Mouse (Mus musculus): ENCODE results near the gene Apoa1.

Gene Apoa1

DNA sequence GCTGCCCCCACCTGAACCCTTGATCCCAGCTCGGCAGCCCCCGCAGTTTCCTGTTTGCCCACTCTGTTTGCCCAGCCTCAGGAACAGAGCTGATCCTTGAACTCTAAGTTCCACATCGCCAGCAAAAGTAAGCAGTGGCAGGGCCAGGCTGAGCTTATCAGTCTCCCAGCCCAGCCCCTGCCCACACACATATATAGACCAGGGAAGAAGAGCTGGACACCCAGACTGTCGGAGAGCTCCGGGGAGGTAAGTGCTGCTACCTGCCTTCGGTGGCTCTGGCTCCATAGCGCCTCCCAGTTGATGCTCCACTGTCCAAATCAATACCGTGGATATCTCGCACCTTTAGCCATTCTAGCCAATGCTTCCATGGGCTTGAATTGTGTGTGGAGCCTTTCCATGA lies at the start of gene Apoa1:
Apoa1 (plus strand) TSS at position 90 of the 400 bp plus-strand sequence.
- no peak for DNase-seq (ENCODE audit: low spot score)

GRCm38 (mm10) chr9:46178595-46178994 lies 49.8 kb upstream of the Apoa1 start:
- DNase-seq (ENCODE audit: low spot score) = no peak

DNA sequence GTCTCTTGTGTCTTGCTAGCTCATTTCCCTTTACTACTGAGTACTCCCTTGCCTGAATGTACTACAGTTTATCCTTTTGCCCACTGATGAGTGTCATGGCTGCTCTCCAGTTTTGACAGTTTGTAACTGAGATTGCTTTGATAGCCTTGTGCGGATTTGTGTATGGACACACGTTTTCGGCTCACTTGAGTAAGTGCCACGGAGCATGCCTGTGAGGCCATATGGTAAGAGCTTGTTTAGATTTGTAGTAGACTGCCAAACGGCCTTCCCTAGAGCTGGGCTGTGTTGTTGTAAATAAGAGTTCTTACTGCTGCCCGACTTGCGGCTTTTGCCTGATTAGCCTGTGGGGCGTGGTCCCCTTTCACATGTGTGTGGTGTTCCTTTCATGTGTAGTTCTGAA lies 47.1 kb upstream of the Apoa1 start:
- DNase-seq (ENCODE audit: low spot score) = no peak

- DNase-seq (ENCODE audit: low spot score) = no peak
Observed at GRCm38 (mm10) chr9:46184542-46184941, 43.8 kb upstream of the Apoa1 start.

- no peak for DNase-seq (ENCODE audit: low spot score)
Observed at GRCm38 (mm10) chr9:46185191-46185590, 43.2 kb upstream of the Apoa1 start.

DNA sequence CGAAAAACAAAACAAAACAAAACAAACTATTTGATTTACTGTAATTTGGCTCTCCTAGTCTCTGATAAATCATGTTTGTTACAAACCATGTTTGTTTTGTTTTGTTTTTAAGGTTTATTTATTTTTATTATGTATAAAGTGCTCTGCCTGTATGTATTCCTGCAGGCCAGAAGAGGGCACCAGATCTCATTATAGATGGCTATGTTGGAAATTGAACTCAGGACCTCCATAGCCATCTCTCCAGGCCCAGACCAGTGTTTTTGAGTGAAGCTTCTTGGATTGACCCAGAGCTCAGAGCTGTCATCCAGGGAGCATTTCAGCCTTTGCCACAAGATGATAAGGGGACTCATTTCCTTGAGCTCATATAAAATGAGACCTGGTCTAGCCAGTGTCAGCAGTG lies 42.0 kb upstream of the Apoa1 start:
- no peak for DNase-seq (ENCODE audit: low spot score)

DNA sequence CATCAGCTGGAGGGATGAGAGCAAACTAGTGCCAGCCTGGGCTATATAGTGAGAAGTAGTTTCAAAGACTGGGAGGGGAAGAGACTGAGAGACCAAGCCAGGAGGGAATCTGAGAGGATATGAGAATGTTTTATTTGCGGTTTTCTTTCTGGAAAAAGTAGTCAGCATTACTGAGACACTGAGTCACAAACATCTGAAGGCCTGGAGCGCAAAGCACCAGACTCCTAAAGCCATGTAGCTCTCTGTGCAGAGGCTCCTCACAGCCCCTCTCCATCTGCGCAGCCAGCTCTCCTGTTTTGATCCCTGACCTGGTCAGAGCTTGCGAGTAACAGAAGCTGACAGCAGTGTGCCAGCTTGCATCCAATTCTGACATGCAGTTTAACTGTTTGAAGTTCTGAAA lies 40.0 kb upstream of the Apoa1 start:
- no peak for DNase-seq (ENCODE audit: low spot score)

- no peak for DNase-seq (ENCODE audit: low spot score)
Observed at GRCm38 (mm10) chr9:46188956-46189355, 39.4 kb upstream of the Apoa1 start.

DNA sequence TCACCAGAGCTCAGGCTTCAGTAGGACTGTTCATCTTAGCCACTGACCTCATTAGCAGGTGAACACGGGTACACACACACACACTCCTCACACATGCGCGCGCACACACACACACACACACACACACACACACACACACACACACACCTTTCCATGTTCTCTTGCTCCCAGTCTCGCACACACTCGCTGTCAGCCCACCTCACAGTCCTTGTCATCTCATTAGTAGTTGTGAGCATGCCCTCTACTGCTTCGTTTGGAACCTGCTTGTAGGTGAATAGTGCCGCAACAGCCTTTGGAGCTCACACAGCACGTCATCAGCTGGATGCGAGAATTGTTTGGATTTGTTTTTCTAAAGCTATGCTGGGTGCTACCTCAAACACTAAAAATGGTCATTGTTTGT lies 39.0 kb upstream of the Apoa1 start:
- DNase-seq (ENCODE audit: low spot score) = no peak

DNA sequence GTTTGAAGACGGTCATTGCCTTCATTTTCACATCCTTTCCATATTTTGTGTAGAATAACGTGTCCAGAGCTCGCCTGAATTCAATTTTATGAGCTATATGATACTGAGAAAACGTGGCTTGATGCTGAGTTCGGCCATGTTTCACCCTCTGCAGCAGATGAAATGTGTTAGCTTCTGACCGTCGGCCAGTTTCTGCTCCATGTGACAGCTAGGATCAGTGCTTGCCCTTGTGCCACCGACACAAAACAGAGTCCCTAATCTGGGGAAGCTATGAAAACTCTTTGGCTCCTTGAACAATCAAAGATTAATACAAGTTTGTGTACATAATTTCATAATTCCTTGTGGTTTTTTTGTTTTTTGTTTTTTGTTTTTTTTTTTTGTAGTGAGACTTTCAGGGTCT lies 37.1 kb upstream of the Apoa1 start:
- no peak for DNase-seq (ENCODE audit: low spot score)

- peak; percentile 43 for DNase-seq (ENCODE audit: low spot score)
Observed at GRCm38 (mm10) chr9:46191644-46192043, 36.7 kb upstream of the Apoa1 start.

GRCm38 (mm10) chr9:46192642-46193041 lies 35.7 kb upstream of the Apoa1 start:
- DNase-seq (ENCODE audit: low spot score) = no peak

DNA sequence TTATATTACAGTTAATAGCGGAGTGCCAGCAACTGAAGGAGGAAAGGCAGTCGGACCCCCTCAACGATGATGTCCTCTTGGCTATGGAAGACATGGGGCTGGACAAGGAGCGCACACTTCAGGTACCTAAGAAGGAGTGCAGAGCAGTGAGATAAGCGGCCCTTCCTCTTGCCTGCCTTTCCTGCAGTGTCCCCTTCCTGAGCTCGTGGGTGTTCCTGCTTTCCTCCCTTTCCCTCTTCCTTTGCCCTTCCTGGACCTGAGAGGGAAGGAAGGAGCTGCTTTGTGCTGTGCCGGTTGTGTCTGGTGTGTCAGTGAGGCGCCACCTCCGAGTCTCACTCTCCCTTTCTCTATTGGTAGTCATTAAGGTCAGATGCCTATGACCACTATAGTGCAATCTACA lies 33.6 kb upstream of the Apoa1 start:
- DNase-seq (ENCODE audit: low spot score) = no peak

- no peak for DNase-seq (ENCODE audit: low spot score)
Observed at GRCm38 (mm10) chr9:46196699-46197169, 31.6 kb upstream of the Apoa1 start.

GRCm38 (mm10) chr9:46198461-46198860 lies 29.9 kb upstream of the Apoa1 start:
- no peak for DNase-seq (ENCODE audit: low spot score)

DNA sequence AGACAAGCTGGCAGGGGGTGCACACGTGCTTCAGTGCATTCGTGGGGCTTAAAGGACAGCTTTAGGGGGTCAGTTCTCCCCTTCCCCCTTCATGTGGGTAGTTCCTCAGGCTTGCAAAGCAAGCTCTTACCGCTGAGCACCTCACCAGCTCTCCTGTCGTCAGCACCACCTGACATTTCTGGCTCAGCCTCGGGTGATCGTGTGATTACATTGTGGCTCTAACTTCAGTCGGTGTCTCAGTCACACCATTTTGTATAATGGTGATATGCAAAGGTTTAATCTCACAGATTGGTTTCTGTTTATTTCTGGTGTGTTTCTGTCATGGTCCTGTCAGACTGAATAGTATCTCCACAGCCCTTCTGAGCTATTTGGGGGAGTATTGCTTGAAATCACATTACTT lies 29.4 kb upstream of the Apoa1 start:
- no peak for DNase-seq (ENCODE audit: low spot score)

DNA sequence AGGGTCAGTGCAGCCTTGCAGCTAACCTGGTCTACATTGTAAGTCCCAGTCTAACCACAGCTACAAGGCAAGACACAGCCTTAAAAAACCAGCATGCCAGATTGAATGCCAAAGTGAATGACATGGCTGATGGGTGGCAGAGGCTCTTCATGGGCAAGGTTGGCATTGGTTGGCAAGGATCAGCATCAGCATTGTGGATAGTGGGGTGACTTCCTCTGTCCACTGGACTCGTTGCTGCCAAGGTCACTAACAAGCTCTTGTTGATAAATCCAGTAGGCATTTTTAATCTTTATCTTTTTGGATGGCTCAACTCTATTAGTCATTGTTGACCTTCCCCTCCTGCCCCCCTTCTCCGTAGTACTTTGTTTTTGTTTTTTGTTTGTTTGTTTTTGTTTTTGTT lies 28.8 kb upstream of the Apoa1 start:
- no peak for DNase-seq (ENCODE audit: low spot score)

DNA sequence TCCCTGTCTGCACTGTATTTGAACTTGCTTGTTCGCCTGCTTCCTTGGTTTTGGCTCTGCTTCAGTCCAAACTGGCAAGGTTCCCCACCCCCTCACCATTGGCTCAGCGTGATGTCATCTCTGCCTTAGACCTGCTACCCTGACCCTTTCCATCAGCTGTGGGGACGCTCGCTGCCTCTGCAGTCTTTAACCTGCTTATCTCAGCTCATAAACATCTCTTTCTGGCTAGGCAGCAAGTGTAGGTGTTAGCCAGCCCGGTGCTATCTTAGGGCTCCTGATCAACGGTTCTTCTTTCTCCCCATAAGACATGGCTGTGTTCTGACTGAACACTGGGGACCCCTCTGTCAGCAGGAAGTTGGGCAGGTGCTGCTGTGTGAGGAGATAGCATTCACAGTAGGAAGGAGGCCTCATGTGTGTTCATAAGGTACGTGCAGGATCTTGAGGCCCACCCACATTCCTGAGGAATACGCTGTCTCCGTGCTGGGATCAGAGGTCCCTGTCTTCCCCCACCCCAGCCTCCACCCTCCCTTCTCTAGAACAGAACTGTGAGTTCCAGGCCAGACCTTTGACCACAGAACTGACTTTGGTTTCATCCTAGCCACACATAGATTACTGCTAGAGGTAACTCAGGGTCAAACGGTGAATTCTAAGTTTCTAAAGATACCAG lies 21.4 kb upstream of the Apoa1 start:
- DNase-seq (ENCODE audit: low spot score) = no peak

DNA sequence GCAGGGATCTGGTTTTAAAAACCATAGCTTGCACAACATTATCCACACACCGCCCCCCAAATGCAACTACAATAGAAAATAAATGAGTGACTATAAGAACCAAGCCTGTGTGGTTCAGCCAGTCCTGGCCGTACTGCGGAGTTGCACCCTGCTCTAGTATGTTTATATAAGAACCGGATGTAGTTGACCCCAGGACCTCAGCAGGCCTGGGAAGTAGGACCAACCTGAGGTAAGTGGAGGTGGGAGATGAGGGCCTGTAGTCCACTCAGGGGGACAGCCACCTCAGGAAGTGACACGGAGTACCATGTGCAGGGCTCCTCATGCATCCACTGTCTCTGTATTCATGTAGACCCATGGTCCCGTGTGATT lies 20.9 kb upstream of the Apoa1 start:
- no peak for DNase-seq (ENCODE audit: low spot score)

DNA sequence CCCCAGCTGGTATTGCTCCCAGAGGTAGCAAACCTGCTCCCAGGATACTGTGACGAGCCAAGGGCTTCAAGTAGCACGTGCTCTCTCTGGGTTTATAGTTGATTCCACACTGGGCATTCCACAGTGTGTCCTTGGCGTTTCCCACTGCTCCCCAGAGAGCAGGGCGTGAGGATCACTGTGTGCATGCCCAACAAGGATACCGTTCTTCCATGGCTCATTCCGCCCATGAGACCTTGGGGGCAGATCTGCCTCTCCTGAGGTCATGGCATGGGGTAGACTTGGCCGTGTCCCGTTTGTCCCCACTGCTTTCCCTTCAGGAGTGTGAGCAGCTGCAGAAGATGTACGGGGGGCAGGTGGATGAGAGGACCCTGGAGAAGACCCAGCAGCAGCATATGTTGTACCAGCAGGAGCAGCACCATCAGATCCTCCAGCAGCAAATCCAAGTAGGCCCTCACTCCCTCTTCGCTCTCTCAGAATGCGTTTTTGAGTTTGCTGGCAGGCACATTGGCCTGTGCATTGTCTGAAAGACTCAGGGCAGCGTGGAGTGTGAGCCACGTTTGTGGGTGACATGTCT lies 19.9 kb upstream of the Apoa1 start:
- no peak for DNase-seq (ENCODE audit: low spot score)

GRCm38 (mm10) chr9:46210473-46210872 lies 17.9 kb upstream of the Apoa1 start:
- no peak for DNase-seq (ENCODE audit: low spot score)

- DNase-seq (ENCODE audit: low spot score) = no peak
Observed at GRCm38 (mm10) chr9:46214276-46214675, 14.1 kb upstream of the Apoa1 start.

DNA sequence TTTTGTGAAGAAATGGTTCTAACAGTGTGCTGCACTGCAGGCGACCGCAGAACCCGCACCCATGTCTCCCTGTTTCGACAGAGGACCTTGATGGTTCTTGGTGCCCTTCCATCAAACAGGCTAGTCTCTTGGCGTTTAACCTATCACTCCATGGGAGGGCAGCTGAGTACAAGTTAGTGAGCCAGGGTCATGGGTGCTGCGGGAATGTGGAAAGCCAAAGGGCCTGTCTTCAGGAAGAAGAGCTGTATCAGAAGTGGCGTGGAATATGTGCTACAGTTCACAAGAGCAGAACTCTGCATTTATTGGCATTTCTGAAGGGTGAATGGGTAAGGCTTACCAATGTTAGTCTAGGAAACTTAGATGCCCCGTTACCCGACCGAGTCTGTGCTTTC lies 13.4 kb upstream of the Apoa1 start:
- no peak for DNase-seq (ENCODE audit: low spot score)

All from ovary, postnatal 14 days (tissue).